Mouse (Mus musculus) kidney, adult 2 months (tissue): ENCODE data around the gene Gsg1l. TPM values are rescaled to one million over a fixed set of nuclear protein-coding genes. Genes with fewer than 3 reads are reported as not detected.
A peak's percentile ranks its signal among the peaks of the same experiment; 100 is the strongest.

Experiments used
- DNase-seq: peaks from one replicate; pipeline ENCODE4 v3.0.0; 2021
- H3K27ac ChIP-seq: fragments of 200-500 bp; 2 replicates; pipeline ENCODE4 v1.5.1; 2012; ENCODE audit warnings: low read depth, low read length, control low read depth, inconsistent platforms; ENCODE audit not compliant: insufficient read depth
- H3K27me3 ChIP-seq: fragments of 200-500 bp; replicated peaks from 2 replicates; pipeline ENCODE4 v1.6.1; 2012; ENCODE audit warnings: mild to moderate bottlenecking, moderate library complexity, low read length, inconsistent platforms; ENCODE audit not compliant: control insufficient read depth, insufficient read depth
- H3K36me3 ChIP-seq: fragments of 200-500 bp; 2 replicates; pipeline ENCODE4 v1.6.1; 2012; ENCODE audit warnings: mild to moderate bottlenecking, moderate library complexity, low read length, inconsistent platforms; ENCODE audit not compliant: control insufficient read depth, insufficient read depth
- H3K4me1 ChIP-seq: fragments of 200-500 bp; 2 replicates; pipeline ENCODE4 v1.6.1; 2011; ENCODE audit warnings: low read length; ENCODE audit not compliant: control insufficient read depth, insufficient read depth
- H3K4me3 ChIP-seq: fragments of 200-500 bp; 2 replicates; pipeline ENCODE4 v1.5.1; 2011; ENCODE audit warnings: mild to moderate bottlenecking, low read depth, low read length, control low read depth; ENCODE audit not compliant: insufficient read depth
- CTCF ChIP-seq: fragments of 200-500 bp; conservative IDR thresholded peaks from 2 replicates; pipeline ENCODE4 v1.5.1; 2011; ENCODE audit warnings: low read depth, mild to moderate bottlenecking, control low read depth, low read length, moderate library complexity, mixed read lengths; ENCODE audit not compliant: insufficient read depth, insufficient read length
- POLR2A ChIP-seq: fragments of 200-500 bp; IDR thresholded peaks from one replicate; pipeline ENCODE4 v1.6.1; 2011; ENCODE audit warnings: low read depth, low read length, control low read depth
- WGBS: fragments of 180-500 bp; shearing (Covaris S2); methylation state at CpG from one replicate; pipeline ENCODE4 v1.1.7; 2018; 5-methylcytosine and 5-hydroxymethylcytosine counted together
- polyA plus RNA-seq: library from polyadenylated mRNA; depleted of rRNA; stranded (reverse); fragments of >200 nt; gene quantifications from 2 replicates; pipeline ENCODE4 v1.2.3, GENCODE M21; 2012

The Gsg1l gene
- polyA plus RNA-seq, 1 experiment = 0.33 TPM

DNA sequence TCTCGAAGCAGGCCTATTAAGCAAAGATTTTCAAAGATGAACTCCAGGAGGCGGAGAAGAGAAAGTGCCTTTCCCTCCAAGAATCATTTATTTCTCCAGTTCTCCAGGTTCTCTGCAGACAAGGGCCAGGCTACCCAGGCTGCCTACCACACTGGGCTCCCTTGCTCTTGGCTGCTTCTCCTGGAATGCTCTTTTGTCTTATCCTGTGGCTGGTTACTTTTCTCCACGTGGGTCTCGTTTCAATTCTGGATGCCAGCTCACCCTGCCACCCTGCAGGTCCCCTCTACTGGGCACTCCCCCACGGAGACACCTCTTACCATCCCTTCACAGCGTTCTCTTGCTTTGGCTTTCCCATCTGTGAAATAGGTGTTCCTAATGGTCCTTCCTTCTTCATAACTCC lies 109.4 kb downstream of the Gsg1l start:
- Histone ChIP-seq H3K27me3 (no peaks in the 10 kb centered on the region), H3K4me1 (no peaks in the 10 kb centered on the region), H3K36me3 (no peaks in the 10 kb centered on the region), H3K4me3 (no peak overlapping the region), H3K27ac (no peak overlapping the region)
- WGBS = 66% methylated on average over 6 of the region's 6 CpGs
- DNase-seq = no peak
- TF ChIP-seq POLR2A = no peak
- no peak for TF ChIP-seq CTCF

DNA sequence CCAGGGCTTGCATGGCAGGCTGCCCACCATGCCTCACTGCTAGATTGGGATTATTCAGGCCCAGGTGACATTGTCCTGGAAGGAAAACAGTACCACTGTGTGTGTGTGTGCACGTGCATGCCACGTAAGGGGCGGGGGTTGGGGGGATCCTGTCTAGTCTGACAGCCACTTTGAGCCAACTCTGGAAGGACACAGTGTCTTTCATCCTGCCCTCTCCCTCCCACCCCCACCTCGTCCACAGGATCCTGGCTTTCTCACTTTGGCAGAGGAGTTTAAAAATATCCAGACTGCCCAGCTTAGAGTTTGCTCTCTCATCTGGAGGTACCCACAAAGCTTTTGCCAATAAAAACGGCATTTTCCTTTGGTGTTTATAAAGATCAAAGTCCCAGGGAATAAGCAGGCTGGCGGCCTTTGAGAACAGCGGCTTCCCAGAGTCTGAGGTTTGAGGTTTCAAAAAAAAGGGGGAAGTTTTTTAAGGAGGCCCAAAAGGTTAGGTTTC lies 110.0 kb downstream of the Gsg1l start:
- DNase-seq = peak; percentile 53
- H3K4me3 ChIP-seq = no peak overlapping the region
- 48% methylated on average over 7 of the region's 7 CpGs for WGBS
- no peak overlapping the region for H3K27ac ChIP-seq
- H3K4me1 ChIP-seq = no peaks in the 10 kb centered on the region
- no peaks in the 10 kb centered on the region for H3K27me3 ChIP-seq
- H3K36me3 ChIP-seq = no peaks in the 10 kb centered on the region
- no peak for TF ChIP-seq CTCF
- TF ChIP-seq POLR2A = no peak

DNA sequence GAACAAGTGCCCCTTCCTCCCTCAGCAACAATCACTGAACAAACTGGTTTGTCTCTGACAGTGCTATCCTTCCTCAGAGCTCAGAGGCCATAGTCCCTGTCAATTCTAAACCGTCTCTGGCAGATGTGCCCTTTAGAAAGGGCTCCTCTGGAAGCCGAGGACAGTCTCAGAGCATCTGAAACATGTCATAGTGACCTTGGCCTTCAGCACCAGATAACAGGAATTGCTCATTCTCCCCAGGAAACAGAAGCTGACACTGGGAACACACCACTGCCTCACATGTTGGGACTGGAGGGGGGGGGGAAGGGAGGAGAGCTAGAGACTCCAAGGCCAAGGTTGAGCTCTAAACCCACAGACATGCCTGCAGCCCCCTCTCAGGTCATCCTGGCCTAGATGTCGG lies 113.1 kb downstream of the Gsg1l start:
- Histone ChIP-seq H3K27me3 (no peaks in the 10 kb centered on the region), H3K27ac (no peak overlapping the region), H3K4me3 (no peak overlapping the region), H3K4me1 (no peaks in the 10 kb centered on the region), H3K36me3 (no peaks in the 10 kb centered on the region)
- DNase-seq = no peak
- TF ChIP-seq CTCF (no peak), POLR2A (no peak)
- 78% methylated on average over 3 of the region's 3 CpGs for WGBS

DNA sequence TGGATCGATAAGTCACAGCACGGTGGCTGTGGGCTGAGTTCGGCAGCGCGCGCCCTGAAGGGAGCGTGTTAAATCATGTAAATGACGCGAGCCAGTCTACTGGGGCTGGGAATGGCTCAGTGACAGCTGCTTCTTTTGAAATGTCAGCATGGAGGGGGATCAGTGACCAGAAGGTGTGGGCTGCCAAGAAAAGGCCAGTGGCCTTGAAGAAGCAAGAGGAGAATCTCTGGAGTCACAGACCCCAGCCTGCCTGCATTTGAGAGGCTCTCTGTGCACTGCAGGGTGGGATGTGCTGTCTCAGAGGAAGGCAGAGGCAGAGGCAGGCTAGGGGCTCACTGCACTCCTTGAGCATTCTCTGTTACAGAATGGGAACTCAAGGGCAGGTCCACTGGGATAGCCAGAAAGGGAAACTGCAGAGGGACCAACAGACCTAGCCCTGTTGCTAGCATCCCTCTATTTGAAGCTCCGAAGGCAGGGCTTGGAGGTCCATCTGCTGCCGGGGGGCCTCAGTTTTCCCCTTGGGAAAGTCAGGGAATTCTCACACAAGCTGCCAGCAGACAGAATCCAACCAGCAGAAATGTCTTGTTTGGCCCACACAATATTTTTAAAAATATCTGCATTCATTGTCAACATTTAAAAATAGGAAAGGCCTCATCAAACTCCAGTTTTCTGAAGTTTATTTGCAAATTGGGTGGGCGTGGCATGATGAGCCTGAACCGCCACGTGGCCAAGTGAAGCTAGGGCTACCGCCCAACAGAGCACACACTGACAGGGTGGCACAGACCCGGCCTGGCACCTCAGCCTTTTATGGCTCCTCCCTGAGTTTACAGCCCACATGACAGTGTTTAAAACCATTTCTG lies 115.6 kb downstream of the Gsg1l start:
- whole genome bisulfite sequencing = 45% methylated on average over 16 of the region's 16 CpGs

DNA sequence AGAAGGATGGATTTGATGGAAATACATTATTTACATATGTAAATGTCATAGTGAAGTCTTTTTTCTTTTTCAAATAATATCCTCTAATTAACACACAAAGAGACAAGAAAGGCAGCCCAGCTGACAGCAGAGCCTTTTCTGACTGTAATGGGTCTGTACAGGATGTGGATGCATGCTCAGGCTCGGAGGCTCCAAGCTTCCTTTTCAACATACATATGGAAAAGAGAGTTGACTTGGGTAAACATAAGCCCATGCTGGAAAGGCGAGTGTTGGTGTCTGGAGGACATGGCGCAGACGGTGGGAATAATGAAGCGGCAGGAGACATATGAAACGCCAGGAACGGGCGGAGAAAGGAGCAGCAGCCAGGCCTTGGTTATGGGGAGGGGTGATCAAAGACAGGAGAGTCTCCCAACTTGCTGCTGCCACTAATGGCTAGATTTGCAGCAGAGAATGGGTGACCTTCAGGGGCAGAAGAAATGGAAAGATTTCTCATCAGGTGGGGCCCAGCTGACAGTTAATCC lies 118.1 kb downstream of the Gsg1l start:
- Histone ChIP-seq H3K4me3 (no peak overlapping the region), H3K27me3 (no peaks in the 10 kb centered on the region), H3K4me1 (no peaks in the 10 kb centered on the region), H3K27ac (no peak overlapping the region), H3K36me3 (no peaks in the 10 kb centered on the region)
- 80% methylated on average over 8 of the region's 8 CpGs for WGBS
- no peak for TF ChIP-seq POLR2A
- no peak for TF ChIP-seq CTCF
- DNase-seq = no peak

More for the DNA sequence above, 115.6 kb downstream of the Gsg1l start:
- TF ChIP-seq CTCF (no peak), POLR2A (no peak)
- no peak overlapping the region for H3K27ac ChIP-seq
- H3K4me3 ChIP-seq = no peak overlapping the region
- H3K27me3 ChIP-seq = no peaks in the 10 kb centered on the region
- DNase-seq = no peak
- no peaks in the 10 kb centered on the region for H3K36me3 ChIP-seq
- no peaks in the 10 kb centered on the region for H3K4me1 ChIP-seq

DNA sequence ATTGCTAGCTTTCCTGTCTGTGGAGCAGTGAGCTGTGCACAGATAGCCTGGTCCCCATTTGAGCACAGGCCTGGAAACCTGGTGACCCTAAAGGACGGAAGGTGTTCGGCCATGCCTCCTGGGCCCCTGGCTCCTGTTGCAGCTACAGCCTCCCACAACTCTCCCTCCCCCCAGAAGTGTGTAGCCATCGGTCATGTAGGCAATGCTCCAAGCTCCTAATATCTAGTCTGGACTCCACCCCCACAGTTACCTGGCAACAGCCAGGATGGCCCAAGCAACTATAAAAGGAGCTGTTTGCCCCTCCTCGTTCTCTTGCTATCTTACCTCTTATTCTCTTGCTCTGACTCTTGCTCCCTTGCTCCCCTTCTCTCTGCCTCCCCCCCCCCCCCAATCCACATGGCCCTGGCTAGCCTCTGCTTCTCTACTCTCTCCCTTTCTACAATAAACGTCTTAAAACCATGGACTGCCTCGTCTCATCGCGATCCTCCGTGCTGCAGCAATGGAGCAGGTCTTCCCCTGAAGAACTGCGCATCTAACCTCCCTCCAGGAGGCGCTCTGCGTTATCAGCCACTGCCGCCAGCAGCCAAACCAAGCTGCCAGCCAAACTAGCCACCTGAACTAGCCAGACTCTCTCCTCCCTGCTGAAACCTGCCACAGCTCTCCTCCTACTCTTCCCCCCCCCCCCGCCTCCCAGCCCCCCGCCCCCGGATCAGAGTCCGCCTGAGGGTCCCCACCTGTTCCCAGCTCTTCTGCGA lies 122.7 kb downstream of the Gsg1l start:
- H3K36me3 ChIP-seq = no peaks in the 10 kb centered on the region
- H3K27me3 ChIP-seq = no peaks in the 10 kb centered on the region
- no peak overlapping the region for H3K4me3 ChIP-seq
- WGBS = 47% methylated on average over 16 of the region's 18 CpGs
- H3K27ac ChIP-seq = no peak overlapping the region
- DNase-seq = peak; percentile 20
- TF ChIP-seq CTCF (0 out of 2 replicates have a peak, but pooled peaks have one; percentile 4), POLR2A (no peak)
- H3K4me1 ChIP-seq = no peaks in the 10 kb centered on the region

DNA sequence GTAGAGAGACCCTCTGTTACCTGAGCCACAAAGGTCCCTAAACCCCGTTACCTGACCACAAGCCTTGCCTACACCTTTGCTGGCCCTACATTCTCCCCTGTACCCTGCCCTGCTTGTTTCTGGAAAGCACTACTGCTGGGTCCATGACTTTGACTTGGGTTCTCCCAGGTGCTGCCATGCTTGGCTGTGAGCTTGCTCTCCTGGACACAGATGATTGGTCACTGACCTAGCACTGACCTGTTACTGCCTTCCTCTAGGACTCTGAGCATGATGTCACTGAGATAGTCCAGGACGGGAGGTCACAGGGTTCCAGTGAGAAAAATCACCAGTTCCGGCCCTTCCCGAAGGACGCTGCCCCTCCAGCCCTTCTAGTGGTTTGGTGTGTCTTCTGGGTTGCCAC lies 123.4 kb downstream of the Gsg1l start:
- 51% methylated on average over 5 of the region's 5 CpGs for WGBS
- Histone ChIP-seq H3K36me3 (no peaks in the 10 kb centered on the region), H3K4me3 (no peak overlapping the region), H3K27ac (no peak overlapping the region), H3K27me3 (no peaks in the 10 kb centered on the region), H3K4me1 (peaks cover 3% of the 10 kb centered on the region)
- DNase-seq = peak; percentile 76
- TF ChIP-seq CTCF = no peak
- TF ChIP-seq POLR2A = no peak
